43 mouse cellular contexts compared by ENCODE assay signal in the genomic region with DNA sequence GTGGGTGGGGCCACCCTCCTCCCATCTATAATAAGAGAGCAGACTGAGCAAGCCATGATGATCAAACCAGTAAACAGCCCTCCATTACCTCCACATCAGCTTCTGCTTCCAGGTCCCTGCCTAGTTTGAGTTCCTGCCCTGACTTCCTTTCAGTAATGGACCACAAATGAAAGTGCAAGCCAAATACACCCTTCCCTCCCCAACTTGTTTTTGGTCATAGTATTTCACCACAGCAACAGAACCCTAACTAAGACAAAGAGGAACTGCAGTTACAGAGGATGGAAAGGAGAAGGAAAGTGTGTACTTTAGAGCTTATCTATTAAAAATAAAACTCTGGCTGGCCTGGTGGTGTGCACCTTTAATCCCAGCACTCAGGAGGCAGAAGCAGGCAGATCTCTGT. TPM values are rescaled to one million over a fixed set of nuclear protein-coding genes. Genes with fewer than 3 reads are reported as not detected.
DNase-seq lines count a peak whose midpoint lies in the region; ATAC-seq and TF ChIP-seq lines count a peak whose summit lies in the region.
"Had no signal": no experiment of that assay in that cellular context is flagged by ENCODE, and none has a peak within 500 bp of the region (broad histone marks: within the 10 kb centered on the region; RNA-seq: fewer than 3 reads in every experiment).

No protein-coding gene starts in this region.

- H3K27me3 ChIP-seq in splenic B cell, adult 2 months (ENCODE audit: control insufficient read depth, insufficient read depth, low read length, poor library complexity, severe bottlenecking), result no peaks in the 10 kb centered on the region
- H3K27me3 ChIP-seq in midbrain, embryonic 13.5 days, result no peaks in the 10 kb centered on the region
- H3K27me3 ChIP-seq: CH12.LX; hindbrain, embryonic 15.5 days; limb, embryonic 13.5 days; lung, embryonic 15.5 days had no signal

- no peaks in the 10 kb centered on the region for H3K9me3 ChIP-seq in midbrain, embryonic 13.5 days
- H3K9me3 ChIP-seq: forebrain, embryonic 12.5 days; hindbrain, embryonic 10.5 days; hindbrain, embryonic 15.5 days; lung, embryonic 15.5 days; neural tube, embryonic 15.5 days had no signal

- H3K4me2 ChIP-seq in midbrain, embryonic 13.5 days (replicated peaks), result no peak overlapping the region
- H3K4me2 ChIP-seq: forebrain, embryonic 12.5 days; hindbrain, embryonic 15.5 days; limb, embryonic 13.5 days; lung, embryonic 15.5 days; midbrain, embryonic 11.5 days; neural tube, embryonic 15.5 days had no signal

- H3K27ac ChIP-seq in bone marrow macrophage, adult 2 months (ENCODE audit: insufficient read depth, low read depth, low read length), result peak overlapping the region; percentile 59
- H3K27ac ChIP-seq in midbrain, embryonic 13.5 days, result no peak overlapping the region
- H3K27ac ChIP-seq: forebrain, embryonic 12.5 days; hindbrain, embryonic 10.5 days; hindbrain, embryonic 15.5 days; limb, embryonic 13.5 days; liver, embryonic 14.5 days; lung, embryonic 15.5 days; neural tube, embryonic 15.5 days had no signal

- no peak overlapping the region for H3K9ac ChIP-seq in midbrain, embryonic 13.5 days (replicated peaks)
- H3K9ac ChIP-seq: forebrain, embryonic 12.5 days; forebrain, postnatal 0 days; hindbrain, embryonic 15.5 days; limb, embryonic 13.5 days; liver, embryonic 14.5 days; lung, embryonic 15.5 days; neural tube, embryonic 15.5 days had no signal

- no peak overlapping the region for H3K4me3 ChIP-seq in bone marrow macrophage, adult 2 months (ENCODE audit: insufficient read depth, low read length)
- H3K4me3 ChIP-seq in midbrain, embryonic 13.5 days (replicated peaks), result no peak overlapping the region
- H3K4me3 ChIP-seq: erythroblast, embryonic 14.5 days; forebrain, embryonic 12.5 days; hindbrain, embryonic 10.5 days; hindbrain, embryonic 15.5 days; limb, embryonic 13.5 days; lung, embryonic 15.5 days; neural tube, embryonic 15.5 days had no signal

- TF ChIP-seq POLR2A in bone marrow macrophage, adult 2 months (IDR thresholded peaks at IDR 0.05; ENCODE audit: borderline replicate concordance, low read depth, low read length), result no peak

- H3K4me1 ChIP-seq in bone marrow macrophage, adult 2 months (ENCODE audit: control insufficient read depth, insufficient read depth, low read length), result peaks cover 13% of the 10 kb centered on the region
- H3K4me1 ChIP-seq in midbrain, embryonic 13.5 days (replicated peaks), result 0 out of 2 replicates have a peak, but pooled peaks cover 3% of the 10 kb centered on the region

- no peak for TF ChIP-seq CTCF in bone marrow macrophage, adult 2 months (IDR thresholded peaks at IDR 0.05; ENCODE audit: low read depth, low read length)

- peak; percentile 88 for ATAC-seq in megakaryocyte, adult 5-6 weeks (ENCODE audit: poor library complexity, severe bottlenecking)
- no peak for ATAC-seq in midbrain, embryonic 13.5 days
- ATAC-seq: forebrain, postnatal 0 days; inflammation-experienced regulatory T-cells, adult 6 months; Patski had no signal

- DNase-seq in lung, postnatal 36 days, result peak; percentile 28
- no peak for DNase-seq in lung, postnatal 4 days
- peak; percentile 20 for DNase-seq in splenic B cell, adult 2 months (ENCODE audit: low read depth, low spot score)
- no peak for DNase-seq in adrenal gland, postnatal 4 days (ENCODE audit: low spot score in 2 of 2)
- no peak for DNase-seq in yolk sac, embryonic 10.5 days (ENCODE audit: low spot score)
- DNase-seq: adrenal gland, postnatal 10 days; cerebellum, adult 18-20 months; cerebellum, postnatal 10 days; forebrain, postnatal 0 days; gastrocnemius, postnatal 10 days; kidney, adult 11 months; kidney, postnatal 14 days; right cerebral cortex, postnatal 25 days; thymus, postnatal 4 days had no signal

- no peaks in the 10 kb centered on the region for H3K36me3 ChIP-seq in splenic B cell, adult 2 months (ENCODE audit: control insufficient read depth, insufficient read depth, low read length, poor library complexity, severe bottlenecking)
- H3K36me3 ChIP-seq in midbrain, embryonic 13.5 days, result no peaks in the 10 kb centered on the region
- H3K36me3 ChIP-seq: forebrain, embryonic 12.5 days; hindbrain, embryonic 10.5 days; hindbrain, embryonic 15.5 days; limb, embryonic 13.5 days; lung, embryonic 15.5 days; neural tube, embryonic 15.5 days had no signal

RNA-seq across cellular contexts. Expression of a gene that starts 47.0 kb away (rescaled TPM):
- 112 and 119 TPM in 2 replicates for polyA plus RNA-seq in bone marrow macrophage, adult 2 months (2012; ENCODE audit: insufficient read depth, insufficient read length, missing spikeins)
- 94.6 and 113 TPM in 2 replicates for total RNA-seq in megakaryocyte, adult 5-6 weeks (2015)
- 201 and 212 TPM in 2 replicates for total RNA-seq in megakaryocyte, adult 5-6 weeks (2017)
- 10 to 100 TPM; 47.7 to 49.3 TPM for total RNA-seq in adrenal gland, postnatal 4 days (2021)
- 16.7 and 17.3 TPM in 2 replicates for polyA plus RNA-seq in midbrain, embryonic 13.5 days (2015; fragmentation: Nextera tagmentation; extraction: Ambion mirVana)

RNA-seq across cellular contexts. Expression of a gene that starts 47.3 kb away (rescaled TPM):
- not detected in 2 replicates for polyA plus RNA-seq in bone marrow macrophage, adult 2 months (2012; ENCODE audit: insufficient read depth, insufficient read length, missing spikeins)
- total RNA-seq in megakaryocyte, adult 5-6 weeks (2015), result not detected in 2 replicates
- total RNA-seq in megakaryocyte, adult 5-6 weeks (2017), result not detected in 2 replicates
- total RNA-seq in adrenal gland, postnatal 4 days (2021), result not detected
- polyA plus RNA-seq in midbrain, embryonic 13.5 days (2015; fragmentation: Nextera tagmentation; extraction: Ambion mirVana), result not detected in 2 replicates
- total RNA-seq: adrenal gland, postnatal 10 days; CH12.LX; ES-E14; forebrain, postnatal 0 days; gastrocnemius, postnatal 10 days; layer of hippocampus, adult 18-20 months; layer of hippocampus, postnatal 14 days; left cerebral cortex, adult 8-10 months; left cerebral cortex, postnatal 36 days; midbrain, postnatal 0 days had no signal
- polyA plus RNA-seq: brain, embryonic 14.5 days; C2C12; cortical plate, adult 2 months; embryonic facial prominence, embryonic 14.5 days; erythroblast, embryonic 14.5 days; forebrain, embryonic 12.5 days; forebrain, postnatal 0 days; gonadal fat pad, adult 2 months; heart, embryonic 14.5 days; hindbrain, embryonic 10.5 days; hindbrain, embryonic 15.5 days; inflammation-experienced regulatory T-cells, adult 6 months; kidney, embryonic 14.5 days; limb, embryonic 13.5 days; liver, embryonic 14.5 days; lung, embryonic 15.5 days; midbrain, embryonic 11.5 days; midbrain, postnatal 0 days; neural tube, embryonic 15.5 days; Patski; thymus, postnatal 0 days had no signal

Comparison
In these comparisons a context has a peak if more than half of its experiments do, and no peak if none do; other contexts are left out.
1. DNase-seq: peak in lung, postnatal 36 days (single experiment) and splenic B cell, adult 2 months (single experiment); none in lung, postnatal 4 days (0 of 2), adrenal gland, postnatal 4 days (0 of 2) and yolk sac, embryonic 10.5 days (single experiment).